Mouse (Mus musculus): ENCODE measurements around the gene A430033K04Rik.

- TF ChIP-seq CTCF (IDR thresholded peaks at IDR 0.05; ENCODE audit: low read depth) (peak; percentile 90), EP300 (IDR thresholded peaks at IDR 0.05; ENCODE audit: low read depth) (no peak)
Observed at GRCm38 (mm10) chr5:138656477-138657156, 34.0 kb downstream of the A430033K04Rik start.

All from heart, postnatal 0 days (tissue).